Mouse (Mus musculus) layer of hippocampus, adult 18-20 months (tissue): ENCODE measurements at regions not wholly inside any gene's neighbourhood (a gene's known extent, or its start where the extent isn't known, plus 50 kb on each side); places are given as distances from the start of the nearest gene placed in this dataset.
A peak's percentile ranks its signal among the peaks of the same experiment; 100 is the strongest.

Source experiments
- DNase-seq, 2 experiments: peaks; one replicate each; pipeline ENCODE4 v3.0.0; 2022; ENCODE audit warnings: low spot score in 2 of 2

- DNase-seq: no peak
Observed at GRCm38 (mm10) chr16:44674198-44674597, 49.9 kb upstream of the Nepro start.

GRCm38 (mm10) chr16:44672422-44672819 lies 51.7 kb upstream of the Nepro start:
- DNase-seq: no peak

DNA sequence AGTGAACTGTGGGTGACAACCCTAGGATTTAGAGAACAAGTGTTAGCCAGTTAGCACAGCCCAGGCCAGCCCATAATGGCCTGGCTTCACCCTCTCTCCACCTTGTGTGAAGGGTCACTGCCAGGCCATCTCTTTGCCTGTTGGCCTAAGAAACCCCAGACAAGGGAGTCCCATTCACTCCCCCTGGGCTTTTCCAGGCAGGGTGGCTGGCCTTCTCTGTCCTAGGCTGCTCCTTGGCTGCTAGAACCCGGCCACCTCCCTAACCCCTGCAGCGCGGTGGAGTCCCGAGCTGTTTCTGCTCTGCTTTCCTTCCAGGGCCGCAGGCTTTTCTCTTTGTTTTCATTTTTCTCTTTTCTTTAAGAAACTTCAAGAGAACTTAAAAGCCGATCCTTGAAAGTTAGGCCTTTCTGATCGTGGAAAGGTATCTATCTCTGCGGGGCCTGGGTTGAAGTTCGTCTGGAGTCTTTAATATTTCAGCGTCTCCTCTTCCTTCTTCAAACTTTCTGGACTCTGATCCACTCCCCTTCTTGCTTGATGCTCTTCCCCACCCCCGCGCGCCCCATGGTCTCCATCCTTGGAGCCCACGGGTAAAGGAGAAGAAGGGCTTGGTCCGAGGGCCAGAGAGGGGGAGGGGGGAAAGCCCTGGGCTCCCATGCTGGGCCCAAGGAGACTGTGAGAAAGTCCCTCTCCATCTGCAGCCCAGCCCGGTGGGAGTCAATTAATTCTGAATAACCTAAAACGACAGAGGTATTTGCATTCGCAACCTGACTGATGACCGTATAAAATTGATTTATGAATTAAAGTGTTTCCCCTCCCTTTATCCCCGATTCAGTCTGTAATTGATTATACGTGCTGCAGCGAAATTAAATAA lies 52.3 kb upstream of the Nepro start:
- no peak for DNase-seq

GRCm38 (mm10) chr16:44668061-44668460 lies 56.0 kb upstream of the Nepro start:
- no peak for DNase-seq

GRCm38 (mm10) chr16:44667118-44667517 lies 57.0 kb upstream of the Nepro start:
- no peak for DNase-seq

DNA sequence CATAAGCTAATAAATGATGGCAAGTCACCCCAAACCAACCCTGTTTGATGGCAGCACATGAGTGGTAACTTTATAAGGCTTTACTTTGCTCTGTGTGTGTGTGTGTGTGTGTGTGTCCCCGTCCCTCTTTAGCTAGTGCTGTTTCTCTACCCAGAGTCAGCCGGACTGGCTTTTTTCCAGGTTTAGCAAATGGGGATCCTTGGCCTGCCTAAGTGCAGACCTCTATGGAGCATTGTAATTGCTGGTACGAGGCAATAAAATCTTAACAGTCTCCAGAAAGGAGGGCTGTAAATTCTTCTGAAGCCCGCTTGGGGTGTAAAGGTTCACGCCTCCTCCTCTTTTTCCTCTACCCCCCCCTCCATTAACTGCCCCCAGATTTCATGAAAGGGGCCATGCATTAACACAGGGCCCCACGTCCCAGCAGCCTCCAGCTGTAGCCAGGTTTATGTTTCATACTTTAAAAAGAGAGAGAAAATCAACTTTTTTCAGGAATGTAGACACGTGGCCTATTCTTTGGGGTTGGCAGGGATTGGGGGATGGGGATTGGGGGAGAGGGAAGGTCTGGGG lies 57.6 kb upstream of the Nepro start:
- DNase-seq: no peak

- DNase-seq: no peak
Observed at GRCm38 (mm10) chr16:44665491-44665931, 58.6 kb upstream of the Nepro start.

- DNase-seq: no peak
Observed at GRCm38 (mm10) chr16:44662966-44663600, 61.0 kb upstream of the Nepro start.

DNA sequence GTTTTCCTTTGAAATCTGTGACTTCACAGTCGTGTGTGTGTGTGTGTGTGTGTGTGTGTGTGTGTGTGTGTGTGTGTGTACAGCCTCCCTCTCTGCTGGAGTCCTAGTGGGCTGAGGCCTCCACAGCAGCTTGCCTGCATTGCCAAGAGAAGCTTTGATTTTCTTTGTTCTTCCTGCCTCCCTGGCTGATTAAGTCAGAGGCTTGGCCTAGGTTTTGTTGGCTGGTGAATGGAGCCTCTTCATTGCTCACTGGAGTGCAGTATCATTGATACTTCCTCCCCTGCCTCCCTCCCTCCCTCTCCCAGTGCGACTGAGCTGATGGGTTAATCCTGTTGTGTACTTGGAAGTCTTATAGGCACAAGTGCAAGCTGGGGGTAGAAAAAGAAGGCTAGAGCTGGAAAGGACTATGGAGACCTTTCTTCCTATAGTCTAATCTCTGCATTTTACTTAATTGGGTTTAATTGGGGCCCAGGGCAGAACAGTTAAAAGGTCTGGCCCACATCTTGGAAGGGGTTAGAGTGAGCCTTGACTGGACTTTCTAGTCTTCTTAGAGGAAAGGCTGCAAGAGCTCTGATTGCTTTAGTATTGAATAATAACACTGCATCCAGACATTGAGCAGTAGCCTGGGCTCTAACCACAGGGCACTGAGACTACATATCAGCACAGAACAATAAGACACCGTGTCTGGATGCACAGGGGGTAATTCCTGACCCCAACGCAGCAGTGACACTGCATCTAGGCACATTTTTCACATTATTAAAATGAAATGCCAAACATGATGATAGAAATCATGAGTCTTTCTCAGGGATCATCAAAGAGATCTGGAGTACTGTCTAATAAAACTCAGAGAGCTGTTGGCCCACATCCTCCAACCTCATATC lies 62.9 kb upstream of the Nepro start:
- DNase-seq: no peak

DNA sequence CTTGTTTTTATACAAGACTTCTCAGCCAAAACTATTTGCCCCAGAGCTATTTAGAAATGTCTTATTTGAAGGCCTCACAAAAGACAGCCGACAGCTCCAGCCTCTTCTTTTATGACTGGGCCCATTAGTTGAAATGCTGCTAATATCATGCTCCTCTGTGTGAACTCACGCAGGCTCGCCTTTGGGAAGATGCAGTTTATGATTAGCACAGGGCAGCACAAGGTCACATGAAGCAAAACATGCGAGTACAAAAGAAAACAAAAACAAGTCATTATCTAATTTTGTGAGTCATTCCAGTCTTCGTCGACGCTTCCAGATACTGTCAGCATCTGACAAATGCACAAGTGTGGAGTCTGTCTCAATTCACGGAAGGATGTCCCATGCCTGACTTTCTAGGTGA lies 65.8 kb upstream of the Nepro start:
- no peak for DNase-seq

DNA sequence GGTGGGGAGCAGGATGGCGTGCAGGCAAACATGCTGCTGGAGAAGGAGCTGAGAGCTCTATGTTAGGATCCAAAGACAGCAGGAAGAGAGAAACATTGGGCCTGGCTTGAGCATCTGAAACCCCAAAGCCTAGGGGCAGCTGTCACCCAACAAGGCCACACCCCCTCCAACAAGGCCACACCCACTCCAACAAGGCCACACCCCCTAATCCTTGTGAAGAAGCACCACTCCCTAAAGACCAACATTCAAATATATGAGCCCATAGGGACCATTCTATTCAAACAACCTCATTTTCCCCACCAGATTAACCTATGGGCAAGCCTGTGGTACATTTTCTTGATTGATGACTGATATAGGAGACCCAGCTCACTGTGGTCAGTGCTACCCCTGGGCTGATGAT lies 67.9 kb upstream of the Nepro start:
- no peak for DNase-seq

GRCm38 (mm10) chr16:44655306-44655705 lies 68.8 kb upstream of the Nepro start:
- DNase-seq: no peak

DNA sequence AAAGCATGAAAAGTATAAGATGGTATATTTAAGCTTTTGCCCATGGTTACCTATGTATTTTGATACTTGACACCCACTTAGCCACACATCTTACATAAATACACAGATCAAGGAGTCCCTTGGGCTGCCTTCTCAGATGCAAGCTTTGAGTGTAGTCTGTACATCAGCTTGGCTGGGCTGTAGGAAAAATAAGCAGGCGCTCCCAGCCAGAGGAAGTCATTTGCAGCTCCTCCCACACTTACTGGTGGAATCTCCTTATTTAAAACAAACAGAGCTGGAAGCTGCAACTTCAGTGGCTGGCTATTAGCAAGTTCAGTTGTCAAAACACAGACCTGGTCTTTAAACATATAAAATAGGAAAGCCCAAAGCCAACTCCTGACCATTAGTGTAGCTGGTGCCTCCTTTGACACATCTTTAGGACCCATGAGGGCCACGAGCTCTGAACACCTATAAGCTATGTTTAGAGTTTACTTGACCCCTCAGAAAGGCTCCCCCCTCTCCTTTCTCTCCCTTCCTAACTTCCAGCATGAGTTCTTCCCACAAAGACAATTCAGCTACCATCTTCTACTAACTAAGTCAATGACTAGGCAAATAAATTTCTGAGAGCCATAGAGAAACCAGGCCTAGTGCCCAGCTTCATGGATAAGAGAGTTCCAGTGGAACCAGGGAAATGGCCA lies 75.4 kb upstream of the Nepro start:
- no peak for DNase-seq

GRCm38 (mm10) chr16:44643992-44644391 lies 80.1 kb upstream of the Nepro start:
- DNase-seq: peak in 1 of 2 experiments; percentile 62

DNA sequence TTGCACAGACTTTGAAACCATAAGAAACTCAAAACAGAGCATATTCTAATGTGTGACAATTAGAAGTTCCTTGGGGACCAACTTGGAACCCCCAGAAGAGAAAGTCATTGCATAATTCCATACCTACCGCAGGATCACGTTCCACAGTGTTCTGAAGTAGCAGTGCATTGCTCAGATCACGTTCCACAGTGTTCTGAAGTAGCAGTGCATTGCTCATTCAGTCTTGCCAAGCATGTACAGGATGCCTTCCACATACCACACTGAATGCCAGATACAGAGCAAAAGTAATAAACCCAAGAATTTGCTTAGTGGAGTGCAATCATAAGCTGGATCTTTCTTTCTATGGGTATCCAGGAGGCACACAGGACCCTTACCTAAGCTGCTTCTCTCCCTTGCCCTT lies 78.4 kb upstream of the Boc start:
- no peak for DNase-seq

- DNase-seq: no peak
Observed at GRCm38 (mm10) chr16:44634486-44634885, 75.8 kb upstream of the Boc start.

DNA sequence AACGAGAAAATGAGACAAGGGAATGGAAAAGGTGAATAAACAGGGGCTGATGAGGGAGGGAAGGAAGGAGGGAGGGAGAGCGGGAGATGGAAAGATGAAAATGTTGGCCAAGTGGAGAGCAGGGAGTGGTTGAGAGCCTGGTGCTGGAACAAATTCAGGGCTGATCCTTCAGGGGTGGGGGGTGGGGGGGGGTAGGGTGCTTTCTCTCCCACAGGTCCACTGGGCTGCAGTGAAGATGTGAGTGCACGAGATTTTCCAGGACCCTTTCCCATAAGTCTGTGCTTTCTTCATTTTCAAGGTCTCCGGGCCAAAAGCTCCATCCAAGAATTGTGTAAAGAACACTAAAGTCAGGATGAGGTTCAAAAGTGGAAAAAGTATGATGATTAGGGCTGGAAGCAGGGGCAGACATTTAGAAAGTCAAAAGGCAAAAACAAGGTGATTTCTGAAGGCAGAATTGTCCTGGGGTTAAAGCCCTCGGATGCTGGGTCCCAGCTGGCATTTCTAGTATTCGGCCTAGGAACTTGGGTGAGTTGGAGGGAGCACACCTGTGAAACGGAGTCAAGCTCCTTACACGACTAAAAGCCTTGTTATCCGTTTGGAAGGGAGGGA lies 74.5 kb upstream of the Boc start:
- DNase-seq: no peak

DNA sequence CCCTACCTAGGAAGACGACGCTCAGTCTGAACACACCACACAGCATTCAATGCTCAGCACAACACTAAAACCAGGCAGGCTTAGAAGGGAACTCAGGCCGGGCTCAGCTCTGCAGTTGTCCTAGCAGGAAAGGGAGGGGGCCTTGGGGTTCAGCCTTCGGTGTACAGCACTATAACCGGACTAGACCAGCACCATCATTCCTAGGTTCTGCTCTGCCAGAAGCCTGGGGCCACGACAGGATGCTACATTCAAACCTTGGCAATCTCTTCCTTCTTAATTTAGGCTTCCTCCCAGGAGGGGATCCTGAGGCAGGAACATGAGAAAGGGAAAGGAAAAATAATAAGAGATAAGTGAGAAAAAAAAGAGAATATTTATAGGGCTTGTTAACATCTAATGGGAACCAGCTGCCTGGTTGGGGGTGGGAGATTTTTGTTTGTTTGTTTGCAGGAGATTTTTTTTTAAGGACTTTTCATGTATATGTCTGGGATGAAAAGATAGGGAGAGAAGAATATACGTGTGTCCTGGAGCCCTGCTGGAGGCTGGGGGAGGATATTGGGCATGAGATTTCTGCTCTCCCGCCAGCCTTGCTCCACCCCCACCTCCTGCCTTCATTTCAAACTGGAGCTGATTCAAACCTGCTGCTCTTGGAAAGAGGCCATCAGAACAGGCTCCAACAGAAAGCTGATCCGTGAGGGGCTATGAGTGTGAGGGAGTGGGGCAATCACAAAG lies 73.8 kb upstream of the Boc start:
- peak; percentile 59 to 82 for DNase-seq

DNA sequence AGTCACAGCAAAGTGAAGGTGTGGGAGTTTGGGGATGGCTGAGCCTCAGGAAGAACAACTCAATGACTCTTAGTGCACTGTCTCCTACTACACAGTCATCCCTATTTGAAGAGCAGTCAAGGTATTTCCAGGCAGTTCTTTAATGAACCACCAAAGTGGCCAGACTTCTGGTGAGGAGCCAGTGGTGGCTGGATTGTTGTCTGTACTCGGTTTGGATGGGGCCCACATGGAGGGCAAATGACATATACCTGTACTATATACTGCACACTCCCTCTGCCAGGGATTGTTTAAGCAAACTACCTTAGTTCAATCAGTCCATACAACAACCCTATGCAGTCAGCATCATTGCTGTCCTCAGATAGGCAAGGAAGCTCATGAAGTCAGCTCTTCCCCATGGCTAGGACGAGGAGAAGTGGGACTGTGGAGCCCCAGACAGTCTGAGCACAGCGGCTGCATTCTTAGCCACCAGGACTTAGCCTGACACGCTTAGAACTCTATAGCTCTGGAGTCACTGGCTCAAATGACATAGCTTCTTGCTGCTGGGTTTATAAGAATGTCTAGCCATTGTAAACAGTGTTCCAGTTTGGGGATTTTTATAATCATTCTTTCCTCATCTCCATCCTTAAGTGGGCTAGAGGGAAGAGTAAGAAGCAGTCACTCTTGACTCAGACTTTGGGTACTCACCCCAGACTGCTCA lies 72.8 kb upstream of the Boc start:
- DNase-seq: no peak
